Mouse (Mus musculus): Measurements from ENCODE around the gene Slc44a5.

The Slc44a5 gene

GRCm38 (mm10) chr3:154171881-154172592 lies 198.8 kb downstream of the Slc44a5 start:
- peak; percentile 21 to 46 for DNase-seq (ENCODE audit: low spot score in 2 of 2)

GRCm38 (mm10) chr3:154172593-154172965 lies 199.3 kb downstream of the Slc44a5 start:
- DNase-seq (ENCODE audit: low spot score in 2 of 2): no peak

- no peak for DNase-seq (ENCODE audit: low spot score in 2 of 2)
These were observed 200.3 kb downstream of the Slc44a5 start for GRCm38 (mm10) chr3:154173556-154173955.

- no peak for DNase-seq (ENCODE audit: low spot score in 2 of 2)
These were observed 200.8 kb downstream of the Slc44a5 start for GRCm38 (mm10) chr3:154174031-154174430.

- no peak for DNase-seq (ENCODE audit: low spot score in 2 of 2)
These were observed 201.5 kb downstream of the Slc44a5 start for GRCm38 (mm10) chr3:154174766-154175165.

GRCm38 (mm10) chr3:154177665-154178305 lies 204.5 kb downstream of the Slc44a5 start:
- DNase-seq (ENCODE audit: low spot score in 2 of 2): no peak

GRCm38 (mm10) chr3:154179423-154179920 lies 206.2 kb downstream of the Slc44a5 start:
- DNase-seq (ENCODE audit: low spot score in 2 of 2): no peak

- DNase-seq (ENCODE audit: low spot score in 2 of 2): no peak
These were observed 209.8 kb downstream of the Slc44a5 start for GRCm38 (mm10) chr3:154182987-154183386.

- no peak for DNase-seq (ENCODE audit: low spot score in 2 of 2)
These were observed 210.7 kb downstream of the Slc44a5 start for GRCm38 (mm10) chr3:154183957-154184356.

- no peak for DNase-seq (ENCODE audit: low spot score in 2 of 2)
These were observed 215.4 kb downstream of the Slc44a5 start for GRCm38 (mm10) chr3:154188668-154189067.

- DNase-seq (ENCODE audit: low spot score in 2 of 2): no peak
These were observed 219.2 kb downstream of the Slc44a5 start for GRCm38 (mm10) chr3:154192328-154193030.

GRCm38 (mm10) chr3:154193189-154193840 lies 220.1 kb downstream of the Slc44a5 start:
- DNase-seq (ENCODE audit: low spot score in 2 of 2): no peak

GRCm38 (mm10) chr3:154200422-154200828 lies 227.2 kb downstream of the Slc44a5 start:
- no peak for DNase-seq (ENCODE audit: low spot score in 2 of 2)

GRCm38 (mm10) chr3:154201796-154202195 lies 228.6 kb downstream of the Slc44a5 start:
- DNase-seq (ENCODE audit: low spot score in 2 of 2): no peak

GRCm38 (mm10) chr3:154202383-154202782 lies 229.1 kb downstream of the Slc44a5 start:
- no peak for DNase-seq (ENCODE audit: low spot score in 2 of 2)

- no peak for DNase-seq (ENCODE audit: low spot score in 2 of 2)
These were observed 235.2 kb downstream of the Slc44a5 start for GRCm38 (mm10) chr3:154208479-154208878.

- DNase-seq (ENCODE audit: low spot score in 2 of 2): no peak
These were observed 236.0 kb downstream of the Slc44a5 start for GRCm38 (mm10) chr3:154209201-154209754.

- no peak for DNase-seq (ENCODE audit: low spot score in 2 of 2)
These were observed 236.7 kb downstream of the Slc44a5 start for GRCm38 (mm10) chr3:154209776-154210430.

GRCm38 (mm10) chr3:154210431-154211055 lies 237.3 kb downstream of the Slc44a5 start:
- DNase-seq (ENCODE audit: low spot score in 2 of 2): no peak

GRCm38 (mm10) chr3:154212551-154212950 lies 239.3 kb downstream of the Slc44a5 start:
- no peak for DNase-seq (ENCODE audit: low spot score in 2 of 2)

GRCm38 (mm10) chr3:154215309-154215708 lies 242.1 kb downstream of the Slc44a5 start:
- no peak for DNase-seq (ENCODE audit: low spot score in 2 of 2)

Data from frontal cortex, postnatal 36 days (tissue).